Mouse (Mus musculus) heart, adult 11 months (tissue): ENCODE data around the gene Edn1.

Experiments
- DNase-seq: peaks from one replicate; pipeline ENCODE4 v3.0.0; 2022

Edn1 gene

DNA sequence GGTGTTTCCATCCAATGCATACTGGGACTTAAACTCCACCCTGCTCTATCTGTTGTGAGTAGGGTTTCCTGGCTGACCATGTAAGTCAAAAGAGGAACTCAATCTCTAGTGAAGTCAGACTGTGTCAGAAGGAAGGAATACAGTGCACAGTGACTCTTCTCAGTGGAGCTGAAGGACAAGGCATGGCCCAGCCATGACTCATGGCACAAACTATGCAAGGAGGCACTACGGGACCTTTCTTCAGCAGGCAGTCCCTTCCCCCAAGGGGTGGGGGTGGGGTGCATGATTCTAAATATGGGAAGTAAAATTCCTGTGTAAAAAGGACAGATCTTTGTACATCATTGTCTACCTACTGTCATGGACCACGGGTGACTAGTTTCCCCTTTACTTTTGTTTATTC lies 27.3 kb downstream of the Edn1 start:
- no peak for DNase-seq

DNA sequence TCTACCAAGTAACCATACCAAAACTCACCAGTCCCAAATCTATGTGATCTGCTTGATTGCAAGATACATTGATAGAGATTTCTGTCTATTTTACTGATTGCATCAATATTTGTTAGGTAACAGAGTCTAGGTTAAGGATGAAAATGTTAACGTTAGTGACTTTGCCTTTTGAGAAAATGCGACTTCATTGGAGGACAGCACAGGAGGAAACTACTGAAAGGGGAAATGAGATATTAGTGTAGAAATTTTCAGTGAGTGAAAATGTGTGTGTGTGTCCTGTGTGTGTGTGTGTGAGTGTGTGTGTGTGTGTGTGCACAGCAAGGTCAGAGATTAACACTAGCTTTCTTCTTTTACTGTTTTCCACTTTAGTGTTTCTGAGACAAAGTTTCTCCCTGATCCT lies 29.8 kb downstream of the Edn1 start:
- no peak for DNase-seq

DNA sequence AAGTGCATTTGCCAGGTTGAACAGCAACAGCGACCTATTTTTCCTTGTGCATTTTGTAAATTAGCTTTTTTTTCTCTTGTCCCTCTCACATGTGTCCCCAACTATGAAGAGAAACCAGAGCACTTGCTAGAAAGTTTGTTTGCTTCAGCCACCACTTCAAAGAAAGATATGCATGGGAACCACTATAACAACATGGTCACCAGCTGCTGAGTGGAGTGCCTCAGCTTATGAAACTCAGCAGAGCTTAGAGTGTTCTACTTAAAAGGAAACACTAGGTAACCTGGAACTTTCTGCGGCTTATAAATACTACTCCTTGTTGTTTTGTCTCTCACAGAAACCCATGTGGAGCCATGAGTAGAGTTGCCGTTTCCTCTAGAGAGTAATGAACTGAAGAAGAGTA lies 33.7 kb downstream of the Edn1 start:
- DNase-seq: no peak

DNA sequence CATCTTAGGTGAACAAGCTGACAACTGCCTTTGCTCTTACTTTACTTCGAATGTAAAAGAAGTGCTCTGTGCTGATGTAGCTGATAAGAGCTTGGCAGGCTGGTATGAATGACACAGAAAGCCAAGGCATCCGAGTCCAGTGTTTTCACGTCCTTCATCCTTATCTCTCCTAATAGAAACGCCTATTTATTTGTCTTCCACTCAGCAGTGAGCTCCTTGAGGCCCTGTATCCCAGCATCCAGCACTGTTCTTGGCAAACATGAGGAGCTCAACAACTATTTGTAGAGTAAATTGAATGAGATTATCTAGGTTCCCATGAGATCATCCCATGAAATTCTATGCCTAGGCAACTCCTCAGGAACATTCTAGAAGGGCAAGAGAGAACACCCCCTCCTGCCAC lies 35.1 kb downstream of the Edn1 start:
- DNase-seq: no peak

DNA sequence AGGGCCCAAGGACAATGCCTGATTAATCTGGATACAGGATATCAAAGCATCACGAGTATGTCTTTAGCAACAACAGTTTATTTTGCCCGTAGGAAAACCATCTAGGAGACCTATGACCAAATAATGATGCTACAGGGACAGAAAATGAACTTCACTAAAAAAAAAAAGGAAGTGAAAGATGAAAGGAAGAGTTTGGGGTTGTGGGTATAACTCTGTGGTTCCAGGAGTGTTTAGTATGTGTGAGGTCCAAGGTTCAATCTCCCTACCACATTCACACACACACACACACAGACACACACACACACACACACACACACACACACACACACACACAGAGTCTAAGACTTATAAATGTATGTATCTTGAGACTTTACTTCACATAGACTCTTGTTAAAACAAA lies 35.8 kb downstream of the Edn1 start:
- no peak for DNase-seq

DNA sequence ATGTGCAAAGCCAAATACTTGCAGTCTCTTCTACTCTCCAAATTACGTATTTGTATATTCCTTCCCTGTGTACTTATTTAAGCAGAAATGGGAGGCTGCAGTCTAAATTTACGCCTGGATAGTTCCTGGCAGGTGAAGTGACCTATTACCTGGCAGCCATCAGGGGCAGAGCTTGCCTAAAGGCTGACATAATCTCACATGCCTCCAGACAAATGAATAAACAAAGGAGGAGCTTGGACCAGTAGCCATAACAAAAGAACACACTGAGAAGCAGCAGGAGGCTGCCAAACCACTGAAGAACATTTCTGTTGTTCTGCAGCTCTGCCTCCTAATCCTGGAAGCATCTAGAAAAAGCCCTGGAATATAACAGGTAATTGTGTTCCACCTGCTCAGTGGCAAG lies 38.2 kb downstream of the Edn1 start:
- no peak for DNase-seq

DNA sequence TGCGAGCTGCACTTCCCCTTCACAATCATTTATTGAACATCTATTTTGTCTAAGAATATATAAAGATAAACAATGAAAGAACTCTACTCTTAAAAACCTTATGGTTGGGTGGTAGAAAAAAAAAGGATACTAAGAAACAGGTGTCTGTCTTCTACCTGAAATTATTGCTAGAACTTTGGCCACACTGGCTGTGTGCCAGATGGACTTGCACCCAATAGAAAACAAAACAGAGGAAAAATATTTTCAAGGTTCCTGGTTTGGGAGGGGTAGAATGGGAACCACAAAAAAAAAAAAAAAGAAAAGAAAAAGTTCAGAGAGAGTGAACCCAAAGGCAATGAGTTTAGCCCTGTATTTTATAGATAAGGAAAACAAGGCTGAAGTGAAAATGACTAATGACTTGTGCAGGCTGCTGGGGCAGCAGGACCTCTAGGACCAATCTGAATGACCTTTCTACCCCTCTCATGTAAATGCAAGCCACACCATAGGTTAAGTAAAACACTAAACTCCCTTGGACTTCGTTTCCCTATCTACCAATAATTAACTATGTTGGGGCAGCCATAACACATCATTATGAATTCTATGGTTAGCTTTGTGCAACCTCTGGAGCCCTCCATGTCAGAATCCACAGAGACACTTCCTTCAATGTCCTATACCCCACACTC lies 40.7 kb downstream of the Edn1 start:
- no peak for DNase-seq

DNA sequence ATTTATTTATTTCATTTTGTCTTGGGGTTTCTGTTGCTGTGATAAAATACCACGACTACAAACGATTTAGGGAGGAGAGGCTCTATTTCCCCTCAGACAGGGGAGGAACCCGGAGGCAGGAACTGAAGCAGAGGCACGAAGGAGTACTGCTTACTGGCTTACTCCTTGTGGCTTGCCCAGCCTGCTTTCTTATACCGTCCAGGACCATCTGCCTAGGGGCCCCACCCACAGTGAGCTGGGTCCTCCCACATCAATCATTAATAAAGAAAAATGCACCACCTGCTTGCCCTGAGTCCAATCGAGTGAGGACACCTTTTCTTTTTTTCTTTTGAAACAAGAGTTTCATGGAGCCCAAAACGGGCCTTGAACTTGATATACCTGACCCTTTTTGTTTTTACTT lies 44.2 kb downstream of the Edn1 start:
- peak; percentile 69 for DNase-seq

DNA sequence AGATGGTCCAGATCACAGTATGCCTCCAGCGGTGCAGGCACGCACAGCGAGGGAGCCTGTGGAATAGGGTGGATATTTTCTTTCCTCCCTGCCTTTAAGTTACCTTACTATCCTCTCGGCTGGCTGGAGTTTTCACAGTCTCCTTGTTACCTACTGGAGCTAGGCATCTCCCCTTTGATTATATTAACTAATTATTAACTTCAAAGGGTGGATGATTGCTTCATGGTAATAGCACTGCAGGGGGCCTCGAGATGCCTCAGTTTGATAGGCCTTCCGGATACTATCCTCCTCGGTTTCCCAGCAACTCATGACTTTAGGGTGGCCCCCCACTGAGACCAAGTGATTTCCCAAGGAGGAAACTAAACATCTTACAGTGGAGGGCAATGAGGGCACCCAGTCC lies 45.1 kb downstream of the Edn1 start:
- no peak for DNase-seq

DNA sequence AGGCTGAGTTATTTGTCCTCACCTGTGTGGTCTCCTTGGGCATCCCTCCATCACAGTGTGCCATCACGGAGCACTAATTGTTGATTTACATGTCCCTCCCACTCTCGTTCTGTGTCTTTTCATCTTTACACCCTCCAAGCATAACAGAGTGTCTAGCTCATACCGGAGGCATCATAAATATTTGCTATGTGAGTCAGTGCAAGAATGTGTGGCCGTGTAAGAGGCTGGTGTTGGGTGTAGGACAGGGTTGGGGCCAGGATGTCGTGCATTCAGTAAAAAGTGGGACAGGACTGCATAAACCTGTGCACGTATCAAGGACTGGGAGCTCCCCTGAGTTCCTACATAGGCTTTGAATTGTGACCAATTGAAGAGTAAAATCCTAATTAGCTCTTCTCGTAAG lies 50.4 kb downstream of the Edn1 start:
- peak; percentile 85 for DNase-seq
